Mouse (Mus musculus) heart, embryonic 10.5 days (tissue): ENCODE results near the gene AC124108.1. TPM values are rescaled to one million over a fixed set of nuclear protein-coding genes. Genes with fewer than 3 reads are reported as not detected.

ENCODE experiments used
- DNase-seq: peaks from one replicate; pipeline ENCODE4 v3.0.0-alpha.2; 2017; ENCODE audit warnings: low spot score
- H3K27ac ChIP-seq: fragments of 300-500 bp; sonication (generic); 2 replicates; pipeline ENCODE4 v1.5.1; 2016; ENCODE audit warnings: mild to moderate bottlenecking
- H3K27me3 ChIP-seq: fragments of 300-500 bp; sonication (generic); 2 replicates; pipeline ENCODE4 v1.6.1; 2016; ENCODE audit warnings: mild to moderate bottlenecking; ENCODE audit not compliant: poor library complexity, insufficient read depth, severe bottlenecking
- H3K36me3 ChIP-seq: fragments of 300-500 bp; sonication (generic); 2 replicates; pipeline ENCODE4 v1.6.1; 2016; ENCODE audit warnings: mild to moderate bottlenecking, moderate library complexity
- H3K4me1 ChIP-seq: fragments of 300-500 bp; sonication (generic); 2 replicates; pipeline ENCODE4 v1.6.1; 2016; ENCODE audit warnings: mild to moderate bottlenecking
- H3K4me3 ChIP-seq: fragments of 300-500 bp; sonication (generic); 2 replicates; pipeline ENCODE4 v1.5.1; 2016; ENCODE audit warnings: mild to moderate bottlenecking, moderate library complexity
- H3K9me3 ChIP-seq: fragments of 300-500 bp; sonication (generic); 2 replicates; pipeline ENCODE4 v1.6.1; 2016; ENCODE audit warnings: mild to moderate bottlenecking, moderate library complexity
- WGBS: fragments of 180-500 bp; shearing (Covaris S2); methylation state at CpG from one replicate; pipeline ENCODE4 v1.1.7; 2016; 5-methylcytosine and 5-hydroxymethylcytosine counted together
- microRNA counts: library from miRNA; unstranded; fragments of <30 nt; microRNA quantifications from one replicate; lab custom pipeline; 2017
- microRNA-seq: library from miRNA; unstranded; fragments of <30 nt; microRNA quantifications from one replicate; pipeline ENCODE4, GENCODE M21; 2017
- polyA plus RNA-seq: library from polyadenylated mRNA; unstranded; fragments of >200 nt; fragmentation: Nextera tagmentation; extraction: Ambion mirVana; gene quantifications from 2 replicates; pipeline ENCODE4 v1.2.1, GENCODE M21; 2016

Gene AC124108.1
- polyA plus RNA-seq, 1 experiment from 2014 or later: not detected

DNA sequence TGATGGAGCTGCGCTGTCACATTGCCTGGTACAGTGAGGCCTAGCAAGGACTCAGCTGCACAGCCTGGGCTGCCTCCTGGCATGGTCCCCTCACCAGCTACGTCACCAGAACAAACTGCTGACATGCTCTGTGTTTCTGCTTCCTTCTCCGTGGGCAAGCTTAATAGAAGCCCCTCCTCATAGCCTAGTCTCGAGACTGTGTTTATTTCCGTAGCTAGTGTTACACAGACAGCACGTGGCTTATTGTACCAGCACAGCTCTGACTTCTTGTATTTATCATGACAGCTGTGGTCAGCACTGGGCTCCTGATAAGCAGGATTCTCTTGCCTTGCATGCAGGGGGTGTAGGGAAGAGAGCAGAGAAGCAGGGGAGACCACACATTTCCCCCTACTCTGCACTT lies 54.9 kb downstream of the AC124108.1 start:
- Histone ChIP-seq H3K4me3 (no peak overlapping the region), H3K27ac (no peak overlapping the region), H3K27me3 (peaks cover 6% of the 10 kb centered on the region; the same call in 1 of the 2 replicates), H3K9me3 (no peaks in the 10 kb centered on the region), H3K36me3 (no peaks in the 10 kb centered on the region), H3K4me1 (peaks cover 11% of the 10 kb centered on the region; the same call in 1 of the 2 replicates)
- 30% methylated on average over 6 of the region's 6 CpGs for WGBS
- peak; percentile 66 for DNase-seq

DNA sequence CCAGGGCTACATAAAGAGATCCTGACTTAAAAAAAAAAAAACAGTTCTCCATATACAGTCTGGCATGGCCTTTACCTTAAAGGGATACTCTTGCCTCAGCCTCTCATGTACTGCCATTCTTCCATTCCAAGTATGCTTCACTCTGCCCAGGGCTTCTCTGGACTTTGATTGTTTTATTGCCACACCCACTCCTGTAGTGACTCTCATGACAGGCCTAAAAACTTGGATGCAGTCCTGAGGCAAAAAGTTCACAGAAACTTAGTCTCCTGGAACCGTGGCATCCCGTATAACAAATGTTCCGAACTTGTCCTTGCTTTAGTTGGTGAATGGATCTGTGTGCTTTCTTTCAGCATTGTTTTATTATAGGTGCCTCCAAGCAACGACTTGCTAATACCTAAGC lies 55.4 kb downstream of the AC124108.1 start:
- H3K9me3 ChIP-seq: no peaks in the 10 kb centered on the region
- no peak overlapping the region for H3K27ac ChIP-seq
- peaks cover 11% of the 10 kb centered on the region; the same call in 1 of the 2 replicates for H3K4me1 ChIP-seq
- H3K4me3 ChIP-seq: no peak overlapping the region
- no peaks in the 10 kb centered on the region for H3K36me3 ChIP-seq
- 88% methylated on average over 4 of the region's 4 CpGs for WGBS
- peak; percentile 17 for DNase-seq
- H3K27me3 ChIP-seq: peaks cover 6% of the 10 kb centered on the region; the same call in 1 of the 2 replicates

DNA sequence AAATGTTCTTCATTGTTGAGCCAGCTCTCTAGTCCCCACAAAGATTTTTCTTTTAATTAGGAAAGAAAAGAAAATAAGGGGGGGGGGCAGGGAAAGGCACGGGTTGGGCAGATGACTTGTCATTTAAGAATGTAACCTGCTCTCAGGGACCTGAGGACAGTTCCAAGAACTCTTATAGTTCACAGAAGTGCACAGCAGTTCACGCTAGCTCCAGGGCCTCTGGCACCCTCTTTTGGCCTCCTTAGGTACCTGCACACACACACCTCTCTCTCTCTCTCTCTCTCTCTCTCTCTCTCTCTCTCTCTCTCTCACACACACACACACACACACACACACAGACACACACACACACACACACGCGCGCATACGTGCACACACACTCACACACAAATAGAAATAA lies 63.2 kb downstream of the AC124108.1 start:
- Histone ChIP-seq H3K4me3 (no peak overlapping the region), H3K9me3 (no peaks in the 10 kb centered on the region), H3K4me1 (no peaks in the 10 kb centered on the region), H3K27me3 (no peaks in the 10 kb centered on the region), H3K36me3 (no peaks in the 10 kb centered on the region), H3K27ac (no peak overlapping the region)
- DNase-seq: no peak
- 82% methylated on average over 6 of the region's 6 CpGs for WGBS

MicroRNAs within 50 kb of the gene (microRNA counts, 519-probe panel; counts per million panel counts)
- microRNA mmu-miR-135b (lab: Ali Mortazavi, UCI): not detected

Small RNA genes within 50 kb of the gene (microRNA-seq; reads per million reads assigned to microRNA genes)
- gene Mir135b: 79.6 reads per million, percentile 48 among the genes with 10 or more reads in this experiment

Other genes with a start within 250 kb of the AC124108.1 start
- 1.1 and 1.9 TPM in 2 replicates for gene Slc45a3, start 228.5 kb upstream of the AC124108.1 start, polyA plus RNA-seq
- gene Elk4, start 183.8 kb upstream of the AC124108.1 start, polyA plus RNA-seq: 12.2 and 15.3 TPM in 2 replicates
- 7.3 and 12.0 TPM in 2 replicates for gene Mfsd4a, start 123.4 kb upstream of the AC124108.1 start, polyA plus RNA-seq
- gene Cdk18, start 51.8 kb upstream of the AC124108.1 start, polyA plus RNA-seq: 6.8 and 6.9 TPM in 2 replicates
- 0.12 and 0.49 TPM in 2 replicates for gene Lemd1, start within 50 bp of the AC124108.1 start, polyA plus RNA-seq
- gene Gm10188, start 38.3 kb downstream of the AC124108.1 start, polyA plus RNA-seq: not detected in 2 replicates
- gene Klhdc8a, start 107.2 kb downstream of the AC124108.1 start, polyA plus RNA-seq: 0.26 and 0.60 TPM in 2 replicates
- 3.0 and 3.4 TPM in 2 replicates for gene Nuak2, start 124.7 kb downstream of the AC124108.1 start, polyA plus RNA-seq
- 10.1 and 12.6 TPM in 2 replicates for gene Tmcc2, start 199.8 kb downstream of the AC124108.1 start, polyA plus RNA-seq
- gene Dstyk, start 226.1 kb downstream of the AC124108.1 start, polyA plus RNA-seq: 10.6 and 10.8 TPM in 2 replicates